Comparison of ENCODE assay signal across 23 mouse cellular contexts in the genomic region with DNA sequence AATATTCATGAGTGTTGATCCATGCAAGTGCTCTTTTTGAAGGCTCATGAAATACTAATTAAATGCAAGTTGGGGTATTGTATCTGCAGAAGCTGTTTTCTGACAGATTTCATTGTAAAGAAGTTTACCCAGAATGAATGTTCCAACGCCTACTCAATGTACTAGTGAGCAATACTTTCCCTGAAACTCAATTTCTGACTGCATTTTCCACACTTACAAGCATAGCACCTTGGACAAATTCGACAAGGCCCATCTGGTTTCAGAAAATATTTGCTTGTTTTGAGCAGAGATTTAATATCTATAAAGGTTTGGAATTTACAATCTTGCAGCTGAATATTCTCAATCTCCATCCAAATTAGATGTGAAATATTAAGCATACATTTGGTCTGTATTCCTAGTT.
A peak's percentile ranks its signal among the peaks of the same experiment; 100 is the strongest.
DNase-seq lines count a peak whose midpoint lies in the region; ATAC-seq lines count a peak whose summit lies in the region.
"Had no signal": no experiment of that assay in that cellular context is flagged by ENCODE, and none has a peak within 500 bp of the region (broad histone marks: within the 10 kb centered on the region; RNA-seq: fewer than 3 reads in every experiment).

No protein-coding gene starts in this region.

- H3K9me3 ChIP-seq in forebrain, embryonic 13.5 days (replicated peaks) = no peaks in the 10 kb centered on the region
- H3K9me3 ChIP-seq in forebrain, embryonic 11.5 days (ENCODE audit: control insufficient read depth, low read length) = no peaks in the 10 kb centered on the region
- H3K9me3 ChIP-seq: embryonic facial prominence, embryonic 13.5 days; heart, embryonic 10.5 days; hindbrain, embryonic 12.5 days had no signal

- 37% methylated on average over 2 of the region's 2 CpGs for WGBS in forebrain, embryonic 13.5 days
- WGBS in forebrain, embryonic 11.5 days = 43% methylated on average over 2 of the region's 2 CpGs

- H3K4me1 ChIP-seq in forebrain, embryonic 13.5 days = no peaks in the 10 kb centered on the region; the same call in 1 of the 2 replicates
- no peaks in the 10 kb centered on the region for H3K4me1 ChIP-seq in forebrain, embryonic 11.5 days (replicated peaks; ENCODE audit: control insufficient read depth, insufficient read depth, low read length)
- H3K4me1 ChIP-seq: embryonic facial prominence, embryonic 13.5 days; heart, embryonic 10.5 days; hindbrain, embryonic 12.5 days had no signal

- no peak overlapping the region for H3K4me3 ChIP-seq in forebrain, embryonic 13.5 days
- H3K4me3 ChIP-seq in forebrain, embryonic 11.5 days (ENCODE audit: low read depth, low read length) = no peak overlapping the region
- H3K4me3 ChIP-seq: embryonic facial prominence, embryonic 13.5 days; heart, embryonic 10.5 days; hindbrain, embryonic 12.5 days had no signal

- H3K27ac ChIP-seq in forebrain, embryonic 13.5 days = no peak overlapping the region
- H3K27ac ChIP-seq in forebrain, embryonic 11.5 days (ENCODE audit: low read depth, low read length) = no peak overlapping the region
- H3K27ac ChIP-seq: embryonic facial prominence, embryonic 13.5 days; heart, embryonic 10.5 days; hindbrain, embryonic 12.5 days had no signal

- no peak overlapping the region for H3K4me2 ChIP-seq in forebrain, embryonic 13.5 days
- no peak overlapping the region for H3K4me2 ChIP-seq in forebrain, embryonic 11.5 days (ENCODE audit: low read depth, low read length, severe bottlenecking)
- H3K4me2 ChIP-seq: embryonic facial prominence, embryonic 13.5 days; hindbrain, embryonic 12.5 days had no signal

- no peaks in the 10 kb centered on the region for H3K36me3 ChIP-seq in forebrain, embryonic 13.5 days (ENCODE audit: poor library complexity, severe bottlenecking)
- no peaks in the 10 kb centered on the region for H3K36me3 ChIP-seq in forebrain, embryonic 11.5 days (ENCODE audit: control insufficient read depth, insufficient read depth, low read length)
- H3K36me3 ChIP-seq: embryonic facial prominence, embryonic 13.5 days; heart, embryonic 10.5 days; hindbrain, embryonic 12.5 days had no signal

- 0 out of 2 replicates have a peak, but pooled peaks have one; percentile 30 for ATAC-seq in forebrain, embryonic 13.5 days
- no peak for ATAC-seq in forebrain, embryonic 11.5 days (replicated peaks; ENCODE audit: low FRiP score)
- ATAC-seq: activated CD4-positive, CD25-positive, alpha-beta regulatory T cell, adult 4 months; hindbrain, embryonic 16.5 days; Patski had no signal

- H3K27me3 ChIP-seq in forebrain, embryonic 13.5 days = no peaks in the 10 kb centered on the region
- H3K27me3 ChIP-seq in forebrain, embryonic 11.5 days (ENCODE audit: control insufficient read depth, insufficient read depth, low read length) = no peaks in the 10 kb centered on the region
- H3K27me3 ChIP-seq: embryonic facial prominence, embryonic 13.5 days; hindbrain, embryonic 12.5 days had no signal

- no peak for DNase-seq in forebrain, embryonic 11.5 days (ENCODE audit: low spot score)
- DNase-seq in layer of hippocampus, adult 11-12 months (ENCODE audit: low spot score) = peak; percentile 13
- DNase-seq in layer of hippocampus, postnatal 10 days (ENCODE audit: low spot score in 2 of 2) = no peak
- peak; percentile 7 to 8 for DNase-seq in left cerebral cortex, adult 9 months (ENCODE audit: low spot score in 2 of 2)
- no peak for DNase-seq in left cerebral cortex, adult 18-20 months (ENCODE audit: low spot score in 2 of 2)
- DNase-seq in brain, adult 2 months (ENCODE audit: low read depth, low spot score) = peak; percentile 73
- no peak for DNase-seq in urinary bladder, postnatal 36 days (ENCODE audit: low spot score in 2 of 2)
- DNase-seq: adrenal gland, postnatal 14 days; B cell, adult 2 months; cerebellum, adult 18-20 months; cerebellum, adult 9-11 months; cerebellum, postnatal 36 days; gastrocnemius, postnatal 10 days; heart, adult 18-20 months; heart, postnatal 10 days; heart, postnatal 4 days had no signal

- no peak overlapping the region for H3K9ac ChIP-seq in forebrain, embryonic 13.5 days
- H3K9ac ChIP-seq in forebrain, embryonic 11.5 days (ENCODE audit: low read length) = no peak overlapping the region
- H3K9ac ChIP-seq: embryonic facial prominence, embryonic 13.5 days; hindbrain, embryonic 12.5 days had no signal

Comparison
In these comparisons a context has a peak if more than half of its experiments do, and no peak if none do; other contexts are left out.
1. DNase-seq: peak in layer of hippocampus, adult 11-12 months (single experiment), left cerebral cortex, adult 9 months (2 of 2) and brain, adult 2 months (single experiment); none in forebrain, embryonic 11.5 days (single experiment), layer of hippocampus, postnatal 10 days (0 of 2), left cerebral cortex, adult 18-20 months (0 of 2) and urinary bladder, postnatal 36 days (0 of 2).